Mouse (Mus musculus): ENCODE results near the gene Usp2.

- TF ChIP-seq EP300 (IDR thresholded peaks at IDR 0.05; ENCODE audit: low read depth in 1 of 2, low read length in 2 of 2) (no peak), CTCF (IDR thresholded peaks at IDR 0.05 in 2 of 3, conservative IDR thresholded peaks at IDR 0.05 in 1 of 3; ENCODE audit: control insufficient read depth in 1 of 3, insufficient read depth in 1 of 3, low read depth in 2 of 3, low read length in 3 of 3, poor library complexity in 1 of 3, severe bottlenecking in 1 of 3) (no peak), POLR2A (IDR thresholded peaks at IDR 0.05; ENCODE audit: control insufficient read depth in 1 of 2, insufficient read depth in 1 of 2, low read depth in 1 of 2, low read length in 2 of 2, poor library complexity in 1 of 2) (peak; percentile 43 to 59; a peak in 1 of 4 replicates)
Measured at GRCm38 (mm10) chr9:44113105-44113789, 46.4 kb downstream of the Usp2 start, which contains the start of the genes Gm49380 and Rnf26.

Measured in MEL (cell line).